Mouse (Mus musculus): ENCODE results near the gene Ptpn12. TPM values are rescaled to one million over a fixed set of nuclear protein-coding genes. Genes with fewer than 3 reads are reported as not detected.
A peak's percentile ranks its signal among the peaks of the same experiment; 100 is the strongest.

Gene Ptpn12
- 22.1 and 24.7 TPM in 2 replicates for polyA plus RNA-seq (2014; fragmentation: Nextera tagmentation; extraction: Ambion mirVana)

DNA sequence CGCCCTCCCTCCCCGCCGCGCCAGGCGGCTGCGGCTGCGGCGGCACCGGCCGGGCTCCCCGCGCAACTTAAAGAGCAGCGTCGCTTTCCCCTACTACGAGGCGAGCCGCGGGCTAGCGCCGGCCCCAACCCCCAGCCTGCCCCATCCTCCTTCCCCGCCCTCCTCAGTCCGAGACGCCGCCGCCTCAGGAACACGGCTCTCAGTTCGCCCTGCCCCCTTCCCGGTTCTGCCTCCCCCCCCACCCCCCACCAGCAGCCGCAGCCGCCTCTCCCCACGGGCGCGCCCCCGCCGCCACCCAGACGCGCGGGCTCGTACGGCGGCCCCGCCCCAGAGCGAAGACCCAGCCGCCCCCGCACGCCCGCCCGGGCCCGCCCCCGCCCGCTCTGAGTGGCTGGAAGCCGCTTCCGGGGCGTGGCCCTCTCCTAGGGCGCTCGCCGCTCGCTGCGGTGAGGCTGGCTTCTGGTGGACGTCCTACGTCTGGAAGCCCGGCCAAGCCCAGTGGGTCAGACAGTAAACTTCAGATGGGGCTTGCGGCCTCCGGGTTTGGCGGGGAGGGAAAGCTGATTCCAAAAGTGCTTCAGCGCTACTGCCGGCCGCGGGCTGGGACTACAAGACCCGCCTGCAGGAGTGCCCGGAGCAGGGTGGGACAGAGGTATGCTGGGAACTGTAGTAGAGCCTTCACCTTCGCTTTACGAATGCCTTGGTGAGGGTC is at the start of gene Ptpn12:
Gene Ptpn12 (minus strand): TSS at position 92 of the 712 bp plus-strand sequence.
- H3K4me3 ChIP-seq (ENCODE audit: low read depth, low read length), result peak within 1 kb of the TSS; percentile 98
- peak within 1 kb of the TSS; percentile 98 for H3K27ac ChIP-seq (ENCODE audit: low read depth)
- peaks cover 9% of the 10 kb centered on the region for H3K4me1 ChIP-seq (replicated peaks; ENCODE audit: control insufficient read depth, insufficient read depth, low read length)
- H3K9me3 ChIP-seq (ENCODE audit: control insufficient read depth, low read length), result no peaks in the 10 kb centered on the region
- H3K4me2 ChIP-seq (ENCODE audit: low read length), result peak within 1 kb of the TSS; percentile 62
- ATAC-seq (replicated peaks; ENCODE audit: low FRiP score, low TSS enrichment, low read depth), result peak; percentile 95
- H3K27me3 ChIP-seq (replicated peaks; ENCODE audit: control insufficient read depth, insufficient read depth, low read length), result no peaks in the 10 kb centered on the region
- peak; percentile 91 for DNase-seq (ENCODE audit: low spot score)
- peak within 1 kb of the TSS; percentile 95 for H3K9ac ChIP-seq (ENCODE audit: low read length)
- under 1% methylated on average over 62 of the region's 73 CpGs for WGBS
- no peaks in the 10 kb centered on the region for H3K36me3 ChIP-seq (ENCODE audit: control insufficient read depth, insufficient read depth, low read length)

DNA sequence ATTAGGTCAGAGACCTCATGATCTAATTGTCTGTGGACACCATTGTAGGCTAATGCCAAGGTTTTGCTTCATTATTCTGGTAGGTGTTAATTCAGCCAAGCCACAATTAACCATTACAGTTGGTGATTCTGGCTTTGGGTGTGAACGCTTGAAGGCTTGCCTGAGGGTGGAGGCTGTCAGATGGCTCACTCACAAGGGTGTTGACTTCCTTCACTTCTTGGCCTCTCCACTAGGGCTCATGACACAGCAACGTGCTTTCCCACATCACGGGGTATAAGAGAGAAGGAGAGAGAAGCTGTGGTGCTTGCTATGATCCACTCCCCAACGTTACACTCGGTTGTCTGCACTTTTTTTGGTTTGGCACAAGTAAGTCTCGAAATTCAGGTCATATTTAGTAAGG is 35.5 kb upstream of the Ptpn12 start:
- no peaks in the 10 kb centered on the region for H3K27me3 ChIP-seq (replicated peaks; ENCODE audit: control insufficient read depth, insufficient read depth, low read length)
- H3K4me2 ChIP-seq (ENCODE audit: low read length), result no peak overlapping the region
- DNase-seq (ENCODE audit: low spot score) (no peak), ATAC-seq (replicated peaks; ENCODE audit: low FRiP score, low TSS enrichment, low read depth) (no peak)
- no peak overlapping the region for H3K27ac ChIP-seq (ENCODE audit: low read depth)
- H3K9me3 ChIP-seq (ENCODE audit: control insufficient read depth, low read length), result no peaks in the 10 kb centered on the region
- no peak overlapping the region for H3K4me3 ChIP-seq (ENCODE audit: low read depth, low read length)
- H3K4me1 ChIP-seq (replicated peaks; ENCODE audit: control insufficient read depth, insufficient read depth, low read length), result no peaks in the 10 kb centered on the region
- no peaks in the 10 kb centered on the region for H3K36me3 ChIP-seq (ENCODE audit: control insufficient read depth, insufficient read depth, low read length)
- 73% methylated on average over 6 of the region's 6 CpGs for WGBS
- H3K9ac ChIP-seq (ENCODE audit: low read length), result no peak overlapping the region

DNA sequence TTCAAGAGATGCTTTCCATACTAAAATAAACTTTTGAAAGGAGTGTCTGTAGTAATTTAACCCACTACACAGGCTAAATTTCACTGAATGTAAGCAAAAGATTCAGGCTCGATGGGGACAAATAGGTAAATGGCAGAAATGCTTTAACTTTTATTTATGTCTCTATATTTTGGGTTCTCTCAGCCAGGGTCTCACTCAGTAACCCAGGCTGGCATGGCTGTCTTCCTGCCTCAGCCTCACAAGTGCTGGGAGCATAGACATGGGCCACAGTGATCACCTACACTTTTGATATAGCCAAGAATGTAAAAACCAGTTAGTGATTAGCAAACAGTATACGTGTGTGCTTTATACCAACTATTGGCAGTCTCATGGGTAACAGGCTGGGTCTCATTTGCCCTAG is 1.5 kb upstream of the Ptpn12 start:
- Histone ChIP-seq H3K4me2 (ENCODE audit: low read length) (peak overlapping the region; percentile 62), H3K9ac (ENCODE audit: low read length) (no peak overlapping the region), H3K4me1 (replicated peaks; ENCODE audit: control insufficient read depth, insufficient read depth, low read length) (peaks cover 7% of the 10 kb centered on the region), H3K27me3 (replicated peaks; ENCODE audit: control insufficient read depth, insufficient read depth, low read length) (no peaks in the 10 kb centered on the region), H3K27ac (ENCODE audit: low read depth) (no peak overlapping the region), H3K4me3 (ENCODE audit: low read depth, low read length) (peak overlapping the region; percentile 98), H3K9me3 (ENCODE audit: control insufficient read depth, low read length) (no peaks in the 10 kb centered on the region), H3K36me3 (ENCODE audit: control insufficient read depth, insufficient read depth, low read length) (no peaks in the 10 kb centered on the region)
- DNase-seq (ENCODE audit: low spot score) (no peak), ATAC-seq (replicated peaks; ENCODE audit: low FRiP score, low TSS enrichment, low read depth) (no peak)
- 77% methylated on average over 2 of the region's 2 CpGs for WGBS

DNA sequence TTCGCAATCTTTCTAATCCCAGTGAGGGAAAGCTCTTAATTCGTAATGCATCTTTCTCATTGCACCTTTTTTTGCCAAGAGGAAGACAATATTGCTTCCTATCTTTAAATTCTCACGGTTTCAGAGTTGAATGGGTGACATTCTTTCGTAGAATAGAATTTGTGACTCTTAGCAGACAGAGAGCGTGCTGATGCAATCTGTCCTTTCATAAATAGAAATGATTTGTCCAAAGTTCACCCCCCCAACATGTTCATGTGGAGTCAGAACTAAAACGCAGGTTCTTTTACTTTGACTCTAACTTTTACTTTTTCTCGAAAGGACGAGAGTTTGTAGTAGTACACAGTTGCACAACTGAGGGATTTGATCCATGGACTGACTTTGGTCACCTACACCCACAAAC is 884 bp upstream of the Ptpn12 start:
- no peaks in the 10 kb centered on the region for H3K27me3 ChIP-seq (replicated peaks; ENCODE audit: control insufficient read depth, insufficient read depth, low read length)
- peak overlapping the region; percentile 62 for H3K4me2 ChIP-seq (ENCODE audit: low read length)
- DNase-seq (ENCODE audit: low spot score), result no peak
- H3K4me3 ChIP-seq (ENCODE audit: low read depth, low read length), result peak overlapping the region; percentile 98
- no peaks in the 10 kb centered on the region for H3K36me3 ChIP-seq (ENCODE audit: control insufficient read depth, insufficient read depth, low read length)
- no peaks in the 10 kb centered on the region for H3K9me3 ChIP-seq (ENCODE audit: control insufficient read depth, low read length)
- no peak for ATAC-seq (replicated peaks; ENCODE audit: low FRiP score, low TSS enrichment, low read depth)
- peak overlapping the region; percentile 34 for H3K9ac ChIP-seq (ENCODE audit: low read length)
- peaks cover 7% of the 10 kb centered on the region for H3K4me1 ChIP-seq (replicated peaks; ENCODE audit: control insufficient read depth, insufficient read depth, low read length)
- 9% methylated on average over 8 of the region's 8 CpGs for WGBS
- peak overlapping the region; percentile 98 for H3K27ac ChIP-seq (ENCODE audit: low read depth)

DNA sequence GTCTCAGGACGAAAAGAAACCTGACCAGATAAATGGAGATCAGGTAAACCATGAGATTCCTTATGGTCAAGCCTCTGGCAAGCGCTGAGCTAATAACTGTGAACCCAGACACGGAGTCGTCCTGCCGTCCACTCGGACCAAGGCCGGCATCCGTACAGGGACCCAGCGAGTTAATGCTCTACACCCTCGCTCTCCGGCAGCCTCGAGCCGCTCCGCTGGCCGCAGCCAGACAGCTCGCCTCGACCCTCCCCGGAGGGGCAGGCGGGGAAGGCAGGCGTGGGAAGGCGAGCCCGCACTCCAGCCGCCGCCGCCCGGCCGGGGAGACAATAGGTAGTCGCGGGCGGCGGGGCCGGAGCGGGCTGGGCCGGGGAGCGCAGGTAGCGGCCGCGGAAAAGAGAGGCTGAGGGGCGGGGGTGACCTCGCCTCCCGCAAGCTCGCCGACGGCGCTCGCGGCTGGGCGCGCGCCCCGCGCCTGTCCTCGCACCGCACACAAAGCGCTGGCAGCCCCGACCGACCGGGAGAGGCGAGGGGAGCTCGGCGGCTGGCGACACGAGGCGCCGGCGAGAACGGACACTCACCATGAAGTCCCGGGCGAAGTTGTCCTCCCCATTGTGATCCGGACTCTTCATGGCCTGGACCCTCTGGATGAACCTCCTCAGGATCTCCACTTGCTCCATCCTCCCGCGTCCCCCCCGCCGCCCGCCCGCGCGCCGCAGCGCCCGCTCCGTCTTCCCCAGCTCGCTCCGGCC is 466 bp downstream of the Ptpn12 start:
- WGBS, result under 1% methylated on average over 63 of the region's 84 CpGs
- peak overlapping the region; percentile 98 for H3K4me3 ChIP-seq (ENCODE audit: low read depth, low read length)
- H3K4me1 ChIP-seq (replicated peaks; ENCODE audit: control insufficient read depth, insufficient read depth, low read length), result peaks cover 14% of the 10 kb centered on the region
- no peaks in the 10 kb centered on the region for H3K27me3 ChIP-seq (replicated peaks; ENCODE audit: control insufficient read depth, insufficient read depth, low read length)
- H3K36me3 ChIP-seq (ENCODE audit: control insufficient read depth, insufficient read depth, low read length), result no peaks in the 10 kb centered on the region
- ATAC-seq (replicated peaks; ENCODE audit: low FRiP score, low TSS enrichment, low read depth) (peak; percentile 62), DNase-seq (ENCODE audit: low spot score) (peak; percentile 84)
- H3K27ac ChIP-seq (ENCODE audit: low read depth), result peak overlapping the region; percentile 98
- H3K9ac ChIP-seq (ENCODE audit: low read length), result peak overlapping the region; percentile 95
- no peaks in the 10 kb centered on the region for H3K9me3 ChIP-seq (ENCODE audit: control insufficient read depth, low read length)
- peak overlapping the region; percentile 53 for H3K4me2 ChIP-seq (ENCODE audit: low read length)

DNA sequence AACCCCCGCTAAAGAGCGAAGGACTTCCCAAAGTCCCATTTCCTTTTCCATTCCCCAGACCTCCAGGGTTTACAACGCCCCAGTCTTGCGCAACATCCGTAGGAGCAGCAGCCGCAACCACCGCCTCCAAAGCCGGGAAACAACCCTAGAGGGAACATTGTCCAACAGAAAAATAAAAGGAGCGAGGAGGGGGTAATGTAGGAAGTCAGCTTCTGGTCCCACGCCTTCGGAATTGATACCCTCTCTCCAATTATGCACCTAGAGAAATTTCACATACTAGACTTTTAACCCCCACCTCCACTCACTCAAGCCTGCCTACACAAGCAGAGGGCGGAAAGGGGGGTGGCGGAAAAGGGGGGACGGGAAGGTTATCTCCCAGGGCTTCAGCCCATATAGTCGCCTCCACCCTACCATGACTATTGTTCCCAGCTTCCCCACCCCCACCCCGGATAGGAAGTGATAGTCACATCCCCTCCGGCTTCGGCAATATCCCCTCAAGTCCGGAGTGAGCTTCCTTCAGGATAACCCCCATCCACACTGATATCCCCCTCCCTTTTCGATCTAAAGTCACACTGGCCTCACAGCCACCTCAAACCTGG is 1.1 kb downstream of the Ptpn12 start:
- Histone ChIP-seq H3K4me1 (replicated peaks; ENCODE audit: control insufficient read depth, insufficient read depth, low read length) (peaks cover 14% of the 10 kb centered on the region), H3K4me2 (ENCODE audit: low read length) (peak overlapping the region; percentile 53), H3K4me3 (ENCODE audit: low read depth, low read length) (peak overlapping the region; percentile 98), H3K27me3 (replicated peaks; ENCODE audit: control insufficient read depth, insufficient read depth, low read length) (no peaks in the 10 kb centered on the region), H3K9ac (ENCODE audit: low read length) (peak overlapping the region; percentile 95), H3K36me3 (ENCODE audit: control insufficient read depth, insufficient read depth, low read length) (no peaks in the 10 kb centered on the region), H3K27ac (ENCODE audit: low read depth) (peak overlapping the region; percentile 98), H3K9me3 (ENCODE audit: control insufficient read depth, low read length) (no peaks in the 10 kb centered on the region)
- peak; percentile 21 for ATAC-seq (replicated peaks; ENCODE audit: low FRiP score, low TSS enrichment, low read depth)
- 1% methylated on average over 20 of the region's 20 CpGs for WGBS
- peak; percentile 84 for DNase-seq (ENCODE audit: low spot score)

DNA sequence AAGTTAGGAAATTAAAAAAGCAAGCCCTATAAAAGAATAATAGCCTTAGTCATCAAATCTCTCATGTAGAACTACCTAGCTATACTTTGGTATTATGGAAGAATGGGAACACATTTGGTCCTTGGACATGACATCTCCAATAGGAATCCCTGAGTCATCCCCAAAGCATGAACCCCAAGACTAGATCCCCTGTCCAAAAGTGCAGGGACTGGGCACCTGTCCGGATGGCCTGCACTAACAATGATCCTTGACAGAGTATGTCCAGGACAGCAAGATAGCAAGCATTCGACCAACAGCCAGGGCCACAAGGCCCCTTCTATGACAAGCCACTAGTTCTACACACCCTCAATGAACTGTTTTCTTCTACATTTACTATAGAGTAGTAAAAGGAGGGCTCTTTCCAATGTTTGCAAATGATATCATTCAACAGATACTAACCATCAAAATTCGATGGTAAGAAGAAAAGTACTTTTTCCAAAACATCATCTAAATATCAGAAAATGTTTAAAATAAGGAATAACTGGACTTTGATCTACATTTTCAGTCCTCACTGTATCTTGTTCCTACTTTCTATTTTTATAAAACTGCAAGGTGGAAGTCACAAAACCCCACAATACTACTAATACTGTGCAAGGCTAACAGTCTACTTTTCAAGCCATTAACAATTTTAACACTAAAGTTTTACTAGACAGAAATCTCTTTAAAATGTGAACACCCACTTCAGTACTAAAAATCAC is 2.0 kb downstream of the Ptpn12 start:
- no peak for DNase-seq (ENCODE audit: low spot score)
- Histone ChIP-seq H3K36me3 (ENCODE audit: control insufficient read depth, insufficient read depth, low read length) (no peaks in the 10 kb centered on the region), H3K4me2 (ENCODE audit: low read length) (peak overlapping the region; percentile 53), H3K9me3 (ENCODE audit: control insufficient read depth, low read length) (no peaks in the 10 kb centered on the region), H3K27me3 (replicated peaks; ENCODE audit: control insufficient read depth, insufficient read depth, low read length) (no peaks in the 10 kb centered on the region), H3K9ac (ENCODE audit: low read length) (peak overlapping the region; percentile 95; the same call in 1 of the 2 replicates), H3K27ac (ENCODE audit: low read depth) (no peak overlapping the region), H3K4me3 (ENCODE audit: low read depth, low read length) (peak overlapping the region; percentile 98), H3K4me1 (replicated peaks; ENCODE audit: control insufficient read depth, insufficient read depth, low read length) (peaks cover 14% of the 10 kb centered on the region)
- 57% methylated on average over 3 of the region's 3 CpGs for WGBS
- ATAC-seq (replicated peaks; ENCODE audit: low FRiP score, low TSS enrichment, low read depth), result no peak

DNA sequence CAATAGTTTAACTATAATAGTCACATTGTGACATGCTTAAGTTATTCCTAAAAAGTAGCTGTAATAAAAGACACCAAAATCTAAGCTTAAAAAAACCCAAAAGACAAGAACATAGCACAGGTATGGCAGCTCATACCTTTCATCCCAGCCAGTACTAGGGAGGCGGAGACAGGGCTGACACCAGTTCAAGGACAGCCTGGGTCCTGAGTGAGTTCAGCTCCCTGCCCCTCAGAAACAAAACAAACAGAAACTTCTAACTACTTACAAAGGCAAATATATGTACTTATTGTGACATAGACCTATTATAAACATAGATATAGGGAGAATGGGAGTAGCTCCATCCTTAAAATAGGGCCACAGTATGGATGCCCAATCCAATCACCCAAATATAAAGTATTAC is 3.2 kb downstream of the Ptpn12 start:
- no peak for ATAC-seq (replicated peaks; ENCODE audit: low FRiP score, low TSS enrichment, low read depth)
- H3K36me3 ChIP-seq (ENCODE audit: control insufficient read depth, insufficient read depth, low read length), result no peaks in the 10 kb centered on the region
- H3K9ac ChIP-seq (ENCODE audit: low read length), result no peak overlapping the region
- no peak overlapping the region for H3K27ac ChIP-seq (ENCODE audit: low read depth)
- no peaks in the 10 kb centered on the region for H3K27me3 ChIP-seq (replicated peaks; ENCODE audit: control insufficient read depth, insufficient read depth, low read length)
- H3K4me2 ChIP-seq (ENCODE audit: low read length), result no peak overlapping the region
- no peak overlapping the region for H3K4me3 ChIP-seq (ENCODE audit: low read depth, low read length)
- 97% methylated on average over 1 of the region's 1 CpGs for WGBS
- H3K4me1 ChIP-seq (replicated peaks; ENCODE audit: control insufficient read depth, insufficient read depth, low read length), result peaks cover 14% of the 10 kb centered on the region
- no peak for DNase-seq (ENCODE audit: low spot score)
- H3K9me3 ChIP-seq (ENCODE audit: control insufficient read depth, low read length), result no peaks in the 10 kb centered on the region

Measured in intestine, embryonic 14.5 days (tissue).